Mouse (Mus musculus): ENCODE data around the gene Zfp316.

DNA sequence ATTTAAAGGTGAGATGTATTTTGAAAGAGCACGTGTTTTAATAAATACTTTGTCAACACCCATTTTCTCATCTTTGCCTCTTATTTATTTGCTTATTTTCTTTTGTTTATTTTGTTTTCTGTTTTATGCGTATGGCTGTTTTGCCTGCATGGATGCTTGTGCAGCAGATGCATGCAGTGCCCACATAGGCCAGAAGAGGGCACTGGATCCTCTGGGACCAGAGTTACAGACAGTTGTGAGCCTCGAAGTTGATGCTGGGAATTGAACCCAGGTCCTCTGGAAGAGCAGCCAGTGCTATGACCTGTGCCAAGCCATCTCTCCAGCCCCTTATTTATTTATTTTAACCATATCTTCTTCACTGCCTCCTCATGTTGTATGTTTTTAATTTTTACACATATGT lies 64.8 kb downstream of the Zfp316 start:
- TF ChIP-seq CTCF (conservative IDR thresholded peaks at IDR 0.05; ENCODE audit: insufficient read depth, insufficient read length, low read depth, low read length) (peak; percentile 32; the same call in 1 of the 2 replicates), POLR2A (IDR thresholded peaks at IDR 0.05; ENCODE audit: low read depth, low read length) (no peak)
